Mouse (Mus musculus): ENCODE results near the gene Rtbdn.

GRCm38 (mm10) chr8:84921596-84921995 is 25.2 kb upstream of the Rtbdn start:
- no peak for TF ChIP-seq CTCF (IDR thresholded peaks at IDR 0.05; ENCODE audit: low read depth, low read length)
- no peak for TF ChIP-seq POLR2A (IDR thresholded peaks at IDR 0.05; ENCODE audit: insufficient read depth, low read length)

All from ES-Bruce4 (cell line).